Mouse (Mus musculus) bone marrow macrophage, adult 2 months (primary cell): ENCODE measurements around the gene Ankrd52.

Experiments used
- CTCF ChIP-seq: IDR thresholded peaks from 2 replicates; pipeline ENCODE4 v1.5.1; 2012; ENCODE audit warnings: low read depth, mild to moderate bottlenecking, low read length, moderate library complexity
- POLR2A ChIP-seq: IDR thresholded peaks from 2 replicates; pipeline ENCODE4 v1.6.1; 2012; ENCODE audit warnings: mild to moderate bottlenecking, low read depth, low read length, borderline replicate concordance

DNA sequence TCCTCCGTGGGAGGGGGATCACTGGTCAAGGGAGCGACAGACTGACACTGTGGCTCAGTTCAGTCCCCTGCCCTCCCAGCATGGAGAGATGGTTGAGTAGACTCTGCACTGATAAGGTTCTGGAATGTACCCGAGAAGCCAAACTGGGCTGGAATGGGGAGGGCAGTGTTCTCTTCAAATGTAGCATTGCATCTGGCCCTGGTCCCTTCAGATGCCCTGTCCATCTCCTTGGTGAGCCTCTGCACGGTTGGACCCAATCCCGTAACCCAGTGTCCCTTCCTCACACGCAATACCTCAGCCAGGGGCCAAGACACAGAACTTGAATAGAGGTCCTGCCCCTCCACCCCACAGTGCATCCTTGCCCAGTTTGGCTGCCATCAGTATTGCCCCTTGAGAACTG lies 14.9 kb downstream of the Ankrd52 start:
- TF ChIP-seq CTCF (no peak), POLR2A (no peak)
